Mouse (Mus musculus) left cerebral cortex, postnatal 10 days (tissue): ENCODE measurements around the gene Trabd. TPM values are rescaled to one million over a fixed set of nuclear protein-coding genes. Genes with fewer than 3 reads are reported as not detected.

Source experiments
- DNase-seq, 2 experiments: peaks; one replicate each; pipeline ENCODE4 v3.0.0; 2021 to 2022; ENCODE audit warnings: low spot score in 2 of 2, mixed read lengths in 1 of 2; ENCODE audit errors: extremely low spot score in 1 of 2
- intact Hi-C: fragments of 180-260 bp; cut with DNase I; formaldehyde crosslinking; loops from one replicate; pipeline ENCODE4 v1.15.1; 2025
- total RNA-seq, 2 experiments: library from RNA; stranded (reverse); gene quantifications; 2 replicates each; pipeline ENCODE4 v1.2.3; 2021

Gene Trabd
- 10 to 100 TPM; 17.5 TPM for total RNA-seq

DNA sequence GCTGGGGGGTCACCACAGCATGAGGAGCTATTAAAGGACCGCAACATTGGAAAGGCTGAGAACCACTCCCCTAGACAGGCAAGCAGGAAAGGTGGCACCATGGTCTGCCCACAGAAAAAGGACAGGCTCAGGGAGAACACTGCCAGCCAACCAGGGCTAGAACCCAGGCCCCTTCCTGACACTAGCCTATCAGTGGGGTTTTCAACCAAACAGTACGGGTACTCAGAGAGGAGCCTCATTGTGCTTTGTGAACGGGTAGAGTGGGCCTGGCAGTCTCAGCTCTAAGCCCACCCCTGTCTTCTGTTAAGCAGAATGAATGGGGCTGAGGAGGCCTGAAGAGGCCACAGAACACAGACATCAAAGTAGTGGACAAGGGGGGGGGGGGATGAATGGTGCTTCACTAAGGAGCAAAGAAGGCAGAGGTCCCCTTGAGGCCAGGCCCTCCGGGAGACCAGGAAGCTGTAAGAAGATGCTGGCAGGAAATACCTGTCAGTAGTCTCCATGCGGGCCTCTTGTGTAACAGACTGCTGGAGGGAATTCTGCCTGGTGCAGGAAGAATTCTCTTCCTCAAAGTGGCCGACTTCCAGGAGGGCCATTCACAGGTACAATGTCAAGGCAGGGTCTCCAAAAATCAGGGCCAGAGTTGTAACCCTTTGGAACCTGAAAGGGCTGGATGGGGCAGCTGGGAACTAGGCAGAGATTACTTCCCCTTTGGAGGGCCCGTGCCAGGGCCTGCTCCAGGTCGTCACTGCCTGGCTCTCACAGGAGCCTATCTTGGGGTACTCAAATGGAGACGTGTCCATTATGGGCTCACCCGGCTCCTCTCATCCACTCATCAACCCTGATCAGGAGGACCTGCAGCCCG, at the start of gene Trabd:
Gene Trabd (plus strand): TSS at position 512 of the 865 bp plus-strand sequence.
- intact Hi-C loops, result loop anchor here (5.0 kb wide), 2 partner anchors 78 to 253 kb away; no protein-coding TSS in a partner anchor
- DNase-seq, result no peak

DNA sequence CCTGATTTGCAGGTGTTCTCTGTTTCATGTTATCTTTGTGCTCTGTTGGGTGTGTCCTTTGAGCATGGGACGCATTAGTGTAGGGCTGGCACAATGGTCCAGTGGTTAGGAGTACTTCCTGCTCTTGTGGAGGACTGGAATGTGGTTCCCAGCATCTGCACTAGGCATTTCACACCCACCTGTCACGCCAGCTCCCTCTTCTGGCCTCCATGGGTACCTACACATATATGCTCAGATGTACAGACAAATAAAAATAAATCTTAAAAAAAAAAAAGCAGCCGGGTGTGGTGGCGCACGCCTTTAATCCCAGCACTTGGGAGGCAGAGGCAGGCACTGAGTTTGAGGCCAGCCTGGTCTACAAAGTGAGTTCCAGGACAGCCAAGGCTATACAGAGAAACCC, 30.5 kb upstream of the Trabd start:
- intact Hi-C loops, result no loop called here
- no peak for DNase-seq

- intact Hi-C loops, result no loop called here
- DNase-seq, result no peak
Measured at GRCm38 (mm10) chr15:89046356-89046755, 28.6 kb upstream of the Trabd start.

- no peak for DNase-seq
- intact Hi-C loops, result no loop called here
Measured at GRCm38 (mm10) chr15:89054666-89055065, 20.3 kb upstream of the Trabd start.

DNA sequence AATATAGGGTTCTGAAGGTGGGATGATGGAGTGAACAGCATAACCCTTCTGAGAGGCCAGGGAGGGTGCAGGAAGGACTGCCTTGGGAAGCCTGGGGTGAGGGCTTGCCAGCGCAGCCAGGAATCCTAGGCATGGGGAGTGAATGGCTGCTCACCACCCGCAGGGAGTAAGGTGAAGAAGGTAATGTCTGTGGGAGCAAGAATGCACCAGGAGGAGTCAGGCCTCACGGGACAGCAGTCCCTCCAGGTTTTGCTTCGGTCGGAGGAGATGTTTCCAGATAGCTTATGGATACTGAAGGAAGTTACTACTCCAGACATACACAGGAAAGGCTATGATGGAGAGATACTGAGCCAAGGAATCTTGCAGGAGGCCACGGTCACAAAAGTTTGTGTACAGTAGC, 16.2 kb upstream of the Trabd start:
- intact Hi-C loops, result no loop called here
- DNase-seq, result peak; percentile 0 to 18

GRCm38 (mm10) chr15:89059161-89059931, 15.6 kb upstream of the Trabd start, which contains the start of gene Panx2:
Panx2 (plus strand) TSS chr15:89059734.
- peak; percentile 10 to 64 for DNase-seq
- intact Hi-C loops, result no loop called here

DNA sequence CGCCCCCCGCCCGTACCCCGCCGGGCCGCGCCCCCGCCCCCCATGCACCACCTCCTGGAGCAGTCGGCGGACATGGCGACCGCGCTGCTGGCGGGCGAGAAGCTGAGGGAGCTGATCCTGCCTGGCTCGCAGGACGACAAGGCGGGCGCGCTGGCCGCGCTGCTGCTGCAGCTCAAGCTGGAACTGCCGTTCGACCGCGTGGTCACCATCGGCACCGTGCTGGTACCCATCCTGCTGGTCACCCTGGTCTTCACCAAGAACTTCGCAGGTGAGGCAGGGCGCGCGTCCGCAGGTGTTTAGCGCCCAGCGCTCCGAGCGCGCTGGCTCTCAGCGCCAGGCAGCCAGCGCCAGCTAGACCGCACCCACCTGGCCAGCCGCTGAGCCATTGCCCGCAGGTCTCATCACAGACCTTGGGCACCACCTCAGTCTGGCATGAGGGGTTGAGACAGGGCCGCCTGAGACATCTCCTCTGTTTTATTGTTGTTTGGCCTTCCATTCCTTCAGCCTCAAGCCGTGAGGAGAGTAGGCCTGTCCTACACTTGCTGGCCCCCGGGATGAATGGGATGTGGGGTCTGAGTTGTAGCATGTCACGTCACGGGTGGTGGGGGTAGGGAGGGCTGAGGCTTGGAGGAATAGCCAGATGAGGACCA, 14.8 kb upstream of the Trabd start:
- DNase-seq, result peak in 1 of 2 experiments; percentile 67
- intact Hi-C loops, result no loop called here

- peak in 1 of 2 experiments; percentile 25 for DNase-seq
- intact Hi-C loops, result no loop called here
Measured at GRCm38 (mm10) chr15:89060811-89061460, 14.0 kb upstream of the Trabd start.

- intact Hi-C loops, result no loop called here
- DNase-seq, result peak in 1 of 2 experiments; percentile 19
Measured at GRCm38 (mm10) chr15:89061761-89062517, 13.0 kb upstream of the Trabd start.

- intact Hi-C loops, result no loop called here
- no peak for DNase-seq
Measured at GRCm38 (mm10) chr15:89062518-89062910, 12.4 kb upstream of the Trabd start.

DNA sequence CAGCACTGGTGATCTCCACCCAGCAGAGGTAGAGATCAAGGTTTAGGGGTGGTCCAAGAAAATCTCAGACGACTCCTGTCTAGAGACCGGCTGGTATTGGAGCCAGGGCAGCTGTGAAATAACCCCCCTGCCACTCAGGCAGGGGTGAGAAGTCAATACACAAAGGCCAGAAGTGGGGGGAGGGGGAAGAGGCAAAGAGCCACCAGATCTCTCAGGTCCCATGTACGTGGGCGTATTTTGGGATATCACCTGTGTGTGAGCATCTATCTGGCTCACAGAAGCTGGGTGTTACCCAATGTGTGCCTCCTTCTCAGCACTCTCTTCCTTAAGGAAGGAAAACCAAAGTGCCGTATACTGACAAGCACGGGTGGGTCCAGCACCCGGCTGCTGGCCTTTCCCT, 11.9 kb upstream of the Trabd start:
- DNase-seq, result peak in 1 of 2 experiments; percentile 22
- intact Hi-C loops, result no loop called here

DNA sequence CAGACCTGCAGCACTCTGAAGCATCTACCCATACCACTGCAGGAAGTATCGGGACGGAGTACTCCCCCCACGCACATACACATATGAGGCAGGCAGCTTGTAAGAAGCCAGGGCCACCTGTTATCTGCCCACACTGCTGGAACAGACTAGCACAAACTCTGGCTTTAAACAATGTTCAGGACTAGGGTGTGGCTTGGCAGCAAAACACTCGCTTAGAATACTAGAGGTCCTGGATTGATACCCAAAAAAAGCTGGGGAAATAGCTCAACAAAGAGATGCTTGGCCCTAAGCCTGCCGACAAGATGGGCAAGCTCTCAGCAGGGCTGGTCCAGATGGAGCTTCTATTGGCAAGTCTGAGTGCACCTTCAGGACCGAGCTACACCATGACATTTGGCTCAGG, 11.4 kb upstream of the Trabd start:
- DNase-seq, result peak in 1 of 2 experiments; percentile 19
- intact Hi-C loops, result no loop called here

- intact Hi-C loops, result no loop called here
- DNase-seq, result peak in 1 of 2 experiments; percentile 17
Measured at GRCm38 (mm10) chr15:89064891-89065290, 10.0 kb upstream of the Trabd start.

GRCm38 (mm10) chr15:89067609-89068008, 7.3 kb upstream of the Trabd start:
- peak in 1 of 2 experiments; percentile 30 for DNase-seq
- intact Hi-C loops, result no loop called here

DNA sequence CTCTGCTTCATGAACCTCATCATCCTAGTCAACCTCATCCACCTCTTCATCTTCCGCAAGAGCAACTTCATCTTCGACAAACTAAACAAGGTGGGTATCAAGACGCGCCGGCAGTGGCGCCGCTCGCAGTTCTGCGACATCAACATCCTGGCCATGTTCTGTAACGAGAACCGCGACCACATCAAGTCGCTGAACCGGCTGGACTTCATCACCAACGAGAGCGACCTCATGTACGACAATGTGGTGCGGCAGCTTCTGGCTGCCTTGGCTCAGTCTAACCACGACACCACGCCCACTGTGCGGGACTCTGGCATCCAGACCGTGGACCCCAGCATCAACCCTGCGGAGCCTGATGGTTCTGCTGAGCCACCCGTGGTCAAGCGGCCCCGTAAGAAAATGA, 6.7 kb upstream of the Trabd start:
- DNase-seq, result peak in 1 of 2 experiments; percentile 36
- intact Hi-C loops, result no loop called here

- DNase-seq, result peak in 1 of 2 experiments; percentile 27
- intact Hi-C loops, result no loop called here
Measured at GRCm38 (mm10) chr15:89069336-89069840, 5.5 kb upstream of the Trabd start.

DNA sequence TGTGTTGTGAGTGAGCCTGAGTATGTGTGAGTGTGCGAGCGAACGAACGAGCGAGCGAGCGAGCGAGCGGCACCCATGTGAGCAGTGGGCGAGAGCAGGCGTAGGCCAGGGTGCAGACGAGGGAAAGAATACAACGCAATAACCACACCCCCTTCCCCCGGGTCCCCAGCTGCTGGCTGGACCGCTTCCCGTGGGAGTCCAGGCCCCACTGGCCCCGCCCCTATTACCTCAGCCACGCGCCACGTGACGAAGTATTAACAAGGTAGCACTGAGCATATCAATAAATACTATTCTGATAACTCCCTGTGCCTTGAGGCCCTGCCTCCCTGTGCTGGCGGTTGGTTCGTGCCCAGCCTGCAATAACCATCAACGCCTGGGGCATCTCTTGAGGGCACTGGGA, 4.3 kb upstream of the Trabd start:
- intact Hi-C loops, result loop anchor here (5.0 kb wide), 1 partner anchor 73 kb away; no protein-coding TSS in a partner anchor
- no peak for DNase-seq
